Mouse (Mus musculus) limb, embryonic 14.5 days (tissue): ENCODE results near the gene Ms4a4c. TPM values are rescaled to one million over a fixed set of nuclear protein-coding genes. Genes with fewer than 3 reads are reported as not detected.
"Not testable (repeated sequence)": the region's sequence is repeated elsewhere in the genome, so short reads cannot be mapped to it uniquely, and the experiment has no call there.

Experiments
- ATAC-seq: fragments of 200-750 bp; cut with Nextera tagmentation; 2 replicates; pipeline ENCODE4 v1.8.0; 2017; ENCODE audit warnings: low read depth, moderate number of reproducible peaks, moderate TSS enrichment; ENCODE audit not compliant: low FRiP score
- DNase-seq: peaks from one replicate; pipeline ENCODE4 v3.0.0-alpha.2; 2015; ENCODE audit warnings: low spot score
- H3K27ac ChIP-seq: fragments of 300-500 bp; sonication (generic); replicated peaks from 2 replicates; pipeline ENCODE4 v1.5.1; 2014; ENCODE audit warnings: low read depth, mild to moderate bottlenecking, low read length, moderate library complexity, mixed read lengths
- H3K27me3 ChIP-seq: fragments of 300-500 bp; sonication (generic); 2 replicates; pipeline ENCODE4 v1.6.1; 2014; ENCODE audit warnings: low read length, mixed read lengths; ENCODE audit not compliant: control insufficient read depth, insufficient read depth
- H3K36me3 ChIP-seq: fragments of 300-500 bp; sonication (generic); 2 replicates; pipeline ENCODE4 v1.6.1; 2014; ENCODE audit warnings: mild to moderate bottlenecking, low read length, moderate library complexity, mixed read lengths; ENCODE audit not compliant: control insufficient read depth, insufficient read depth
- H3K4me1 ChIP-seq: fragments of 300-500 bp; sonication (generic); 2 replicates; pipeline ENCODE4 v1.6.1; 2014; ENCODE audit warnings: antibody characterized with exemption, low read length, mixed read lengths; ENCODE audit not compliant: control insufficient read depth, insufficient read depth
- H3K4me2 ChIP-seq: fragments of 300-500 bp; sonication (generic); replicated peaks from 2 replicates; pipeline ENCODE4 v1.6.1; 2014; ENCODE audit warnings: low read depth, mild to moderate bottlenecking, low read length, moderate library complexity; ENCODE audit not compliant: severe bottlenecking
- H3K4me3 ChIP-seq: fragments of 300-500 bp; sonication (generic); replicated peaks from 2 replicates; pipeline ENCODE4 v1.5.1; 2014; ENCODE audit warnings: low read length
- H3K9ac ChIP-seq: fragments of 300-500 bp; sonication (generic); 2 replicates; pipeline ENCODE4 v1.6.1; 2014; ENCODE audit warnings: mild to moderate bottlenecking, low read depth, low read length, moderate library complexity; ENCODE audit not compliant: severe bottlenecking
- H3K9me3 ChIP-seq: fragments of 300-500 bp; sonication (generic); 2 replicates; pipeline ENCODE4 v1.6.1; 2016; ENCODE audit warnings: low read length; ENCODE audit not compliant: control insufficient read depth
- POLR2A ChIP-seq: fragments of 200-500 bp; IDR thresholded peaks from 2 replicates; pipeline ENCODE4 v1.8.0; 2012; ENCODE audit warnings: inconsistent platforms, mild to moderate bottlenecking, moderate library complexity, borderline replicate concordance; ENCODE audit not compliant: insufficient read depth, insufficient read length; ENCODE audit errors: extremely low read depth
- WGBS: fragments of 180-500 bp; shearing (Covaris S2); extraction: QIAGEN DNeasy Blood & Tissue Kit; methylation state at CpG from one replicate; pipeline ENCODE4 v1.1.7; 2014; 5-methylcytosine and 5-hydroxymethylcytosine counted together
- polyA plus RNA-seq, 2 experiments: library from polyadenylated mRNA; depleted of rRNA in 1 of 2; stranded (reverse) in 1 of 2; unstranded in 1 of 2; fragments of >200 nt; fragmentation: Nextera tagmentation in 1 of 2; extraction: Ambion mirVana in 1 of 2; gene quantifications; 2 replicates each; pipeline versions ENCODE4 v1.2.1 to v1.2.3; 2012 to 2014

The Ms4a4c gene
- polyA plus RNA-seq, 2 experiments: 0.60 to 0.69 TPM

- no peak overlapping the region for H3K9ac ChIP-seq
- no peaks in the 10 kb centered on the region for H3K36me3 ChIP-seq
- no peak for TF ChIP-seq POLR2A
- no peak overlapping the region for H3K4me2 ChIP-seq
- no peaks in the 10 kb centered on the region for H3K27me3 ChIP-seq
- 88% methylated on average over 4 of the region's 4 CpGs for WGBS
- H3K4me1 ChIP-seq: no peaks in the 10 kb centered on the region
- no peak overlapping the region for H3K4me3 ChIP-seq
- no peak overlapping the region for H3K27ac ChIP-seq
- no peaks in the 10 kb centered on the region for H3K9me3 ChIP-seq
- DNase-seq: no peak
- no peak for ATAC-seq
Observed at GRCm38 (mm10) chr19:11435058-11435834, 30.7 kb downstream of the Ms4a4c start.

GRCm38 (mm10) chr19:11443338-11443737 lies 38.8 kb downstream of the Ms4a4c start, which contains the start of gene Ms4a4b:
Ms4a4b (plus strand) TSS chr19:11443553.
- H3K9ac ChIP-seq: no peak within 1 kb of the TSS
- H3K27me3 ChIP-seq: no peaks in the 10 kb centered on the region
- ATAC-seq (no peak), DNase-seq (no peak)
- H3K4me2 ChIP-seq: no peak within 1 kb of the TSS
- H3K4me3 ChIP-seq: no peak within 1 kb of the TSS
- no peaks in the 10 kb centered on the region for H3K4me1 ChIP-seq
- TF ChIP-seq POLR2A: no peak
- no peak within 1 kb of the TSS for H3K27ac ChIP-seq
- no peaks in the 10 kb centered on the region for H3K36me3 ChIP-seq
- no peaks in the 10 kb centered on the region for H3K9me3 ChIP-seq

GRCm38 (mm10) chr19:11443964-11444363 lies 39.4 kb downstream of the Ms4a4c start:
- TF ChIP-seq POLR2A: no peak
- WGBS: 79% methylated on average over 5 of the region's 5 CpGs
- H3K4me3 ChIP-seq: no peak overlapping the region
- no peaks in the 10 kb centered on the region for H3K9me3 ChIP-seq
- H3K4me1 ChIP-seq: no peaks in the 10 kb centered on the region
- ATAC-seq: no peak
- no peak for DNase-seq
- no peak overlapping the region for H3K9ac ChIP-seq
- H3K36me3 ChIP-seq: no peaks in the 10 kb centered on the region
- H3K4me2 ChIP-seq: no peak overlapping the region
- no peaks in the 10 kb centered on the region for H3K27me3 ChIP-seq
- no peak overlapping the region for H3K27ac ChIP-seq

- no peak overlapping the region for H3K4me2 ChIP-seq
- no peak for TF ChIP-seq POLR2A
- no peaks in the 10 kb centered on the region for H3K27me3 ChIP-seq
- no peak overlapping the region for H3K27ac ChIP-seq
- DNase-seq (no peak), ATAC-seq (no peak)
- H3K4me3 ChIP-seq: no peak overlapping the region
- H3K4me1 ChIP-seq: no peaks in the 10 kb centered on the region
- no peaks in the 10 kb centered on the region for H3K36me3 ChIP-seq
- no peak overlapping the region for H3K9ac ChIP-seq
- 89% methylated on average over 2 of the region's 2 CpGs for WGBS
- H3K9me3 ChIP-seq: no peaks in the 10 kb centered on the region
Observed at GRCm38 (mm10) chr19:11447238-11447637, 42.7 kb downstream of the Ms4a4c start.

GRCm38 (mm10) chr19:11459041-11459440 lies 54.5 kb downstream of the Ms4a4c start:
- not testable (repeated sequence) for H3K27ac ChIP-seq, H3K4me2 ChIP-seq, H3K4me1 ChIP-seq, ATAC-seq, H3K9me3 ChIP-seq, H3K4me3 ChIP-seq, H3K27me3 ChIP-seq, H3K9ac ChIP-seq, DNase-seq, H3K36me3 ChIP-seq
- WGBS: 72% methylated on average over 2 of the region's 4 CpGs

GRCm38 (mm10) chr19:11464795-11465194 lies 60.2 kb downstream of the Ms4a4c start:
- not testable (repeated sequence) for H3K4me2 ChIP-seq, H3K27me3 ChIP-seq, H3K9ac ChIP-seq, DNase-seq, H3K36me3 ChIP-seq, H3K4me1 ChIP-seq, H3K27ac ChIP-seq, H3K4me3 ChIP-seq, H3K9me3 ChIP-seq, ATAC-seq
- WGBS: 48% methylated on average over 1 of the region's 1 CpGs
